Mouse (Mus musculus): ENCODE measurements at regions not wholly inside any gene's neighbourhood (a gene's known extent, or its start where the extent isn't known, plus 50 kb on each side); places are given as distances from the start of the nearest gene placed in this dataset.
"Not testable (repeated sequence)": the region's sequence is repeated elsewhere in the genome, so short reads cannot be mapped to it uniquely, and the experiment has no call there.

DNA sequence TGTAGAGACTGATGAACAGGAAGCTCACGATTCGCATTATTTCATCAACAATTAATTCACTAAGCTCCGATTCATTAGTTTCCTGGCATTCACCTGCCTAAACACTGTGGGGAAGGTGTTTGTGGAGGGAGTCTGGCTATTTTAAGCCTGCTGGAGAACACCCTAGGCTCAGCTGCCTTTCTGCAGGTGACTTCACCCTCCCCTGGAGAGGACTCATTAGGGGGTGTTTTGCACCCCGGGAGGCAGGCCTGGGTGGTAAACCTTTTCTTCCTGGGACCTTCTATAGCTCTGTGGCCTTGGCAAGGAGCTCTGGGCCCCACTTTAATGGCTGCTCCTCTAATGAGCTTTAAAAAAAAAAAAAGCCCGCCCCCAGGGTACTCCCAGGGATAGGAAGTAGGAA is 55.4 kb upstream of the Bnc1 start:
- DNase-seq (ENCODE audit: low read depth, low spot score), result no peak

DNA sequence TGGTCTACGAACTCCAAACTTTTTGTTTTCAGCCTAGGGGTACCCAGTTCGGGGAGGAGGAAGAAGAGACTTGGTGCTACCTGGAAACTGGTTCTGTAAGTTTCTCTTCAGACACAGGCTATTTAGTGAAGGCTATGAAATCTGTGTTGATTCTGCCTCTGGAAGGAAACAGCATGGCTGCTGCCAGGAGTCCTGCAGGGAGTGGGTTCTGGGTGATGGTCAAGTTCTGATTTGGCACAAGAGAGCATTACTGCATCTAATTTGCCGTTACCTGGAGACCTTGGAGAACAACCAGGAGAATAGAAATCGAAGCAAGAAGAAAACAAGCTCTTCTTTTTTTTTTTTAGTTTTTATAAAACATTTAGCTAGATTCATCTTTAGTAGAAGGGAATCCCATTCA is 61.3 kb upstream of the Bnc1 start:
- DNase-seq (ENCODE audit: low read depth, low spot score), result no peak

DNA sequence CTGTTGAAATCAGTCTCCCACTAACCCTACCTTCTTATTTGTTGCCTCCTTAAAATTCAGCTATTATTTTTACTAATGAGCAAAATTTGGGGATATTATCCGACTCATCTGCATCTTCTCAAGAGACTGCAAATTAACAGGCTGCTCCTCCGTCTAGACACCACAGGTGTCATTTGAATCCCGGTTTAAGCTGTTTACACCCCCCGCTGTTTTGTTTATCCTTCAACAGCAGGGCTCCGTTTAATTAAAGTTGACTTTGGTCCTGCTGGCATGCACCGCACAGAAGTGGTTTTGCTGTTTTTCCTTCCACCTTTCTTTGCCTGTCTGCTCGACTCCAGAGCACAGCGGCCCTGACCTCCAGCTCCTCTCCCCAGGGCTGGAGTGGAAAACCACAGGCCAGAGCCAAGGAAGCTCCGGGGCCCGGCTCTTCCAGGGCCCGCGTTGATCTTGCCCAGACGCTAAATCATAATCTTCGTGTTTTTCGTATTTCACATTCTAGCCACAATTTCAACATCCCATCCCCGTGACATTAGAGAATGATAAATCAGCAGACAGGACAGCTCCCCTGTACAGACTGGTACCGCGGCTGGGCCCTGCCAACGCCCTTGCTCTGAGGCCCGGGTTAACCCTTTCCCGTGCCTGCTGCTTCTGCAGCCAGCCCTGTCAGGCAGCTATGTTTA is 64.6 kb upstream of the Bnc1 start:
- DNase-seq (ENCODE audit: low read depth, low spot score), result peak; percentile 31

DNA sequence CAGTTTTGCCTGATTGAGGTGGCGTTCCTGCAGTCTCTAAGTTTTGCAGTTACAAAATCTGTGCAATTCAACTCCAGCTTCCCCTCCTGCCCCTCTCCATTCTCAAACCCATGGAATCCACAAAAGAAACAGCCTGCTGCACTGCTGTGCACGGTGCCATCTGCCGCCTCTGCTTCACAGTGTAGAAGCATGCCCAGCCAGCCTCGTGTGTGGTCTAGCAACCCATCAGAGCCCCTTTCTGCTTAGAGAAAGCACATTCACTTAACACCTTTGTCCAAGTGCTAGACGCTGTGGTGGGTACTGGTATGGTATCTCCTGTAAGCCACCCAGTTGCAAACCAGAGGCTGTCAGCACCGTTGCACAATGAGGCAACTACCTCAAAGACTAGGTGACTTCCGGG is 71.3 kb upstream of the Bnc1 start:
- no peak for DNase-seq (ENCODE audit: low read depth, low spot score)

DNA sequence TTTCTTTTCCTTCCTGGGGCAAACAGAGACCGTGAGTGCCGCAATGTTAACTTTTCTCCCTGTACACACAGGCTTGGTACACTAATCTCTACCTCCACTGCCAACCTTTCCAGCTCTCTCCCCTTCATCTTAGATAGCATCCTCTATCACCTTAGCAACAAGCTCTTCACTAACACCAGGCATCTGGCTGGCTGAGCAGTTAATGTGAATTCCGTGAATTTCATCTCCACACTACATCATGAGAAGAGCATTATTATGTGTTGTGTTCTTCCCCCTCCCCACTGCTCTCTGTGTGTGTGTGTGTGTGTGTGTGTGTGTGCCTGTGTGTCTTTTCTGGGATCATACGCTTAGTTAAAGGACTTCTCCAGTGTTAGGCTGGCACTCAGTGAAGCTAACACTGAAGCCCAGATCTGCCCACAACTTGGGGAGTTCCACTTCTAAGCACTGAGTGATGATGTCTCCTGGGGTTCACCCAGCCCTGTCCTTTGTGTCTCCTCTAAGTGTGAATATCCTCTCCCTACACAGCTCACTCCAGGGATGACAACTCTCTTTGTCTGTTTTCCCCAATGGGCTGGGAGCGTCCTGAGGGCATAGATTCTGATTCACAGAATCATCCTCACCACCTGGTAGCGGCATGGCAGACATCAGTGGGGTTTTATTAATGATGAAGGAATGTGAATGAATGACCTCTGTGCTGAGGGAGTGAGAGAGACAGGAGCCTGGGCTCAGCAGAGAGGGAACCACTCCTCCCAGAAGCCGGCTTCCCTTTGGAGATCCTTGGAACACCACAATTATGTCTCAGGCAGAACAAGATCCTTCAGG is 77.7 kb upstream of the Bnc1 start:
- DNase-seq (ENCODE audit: low read depth, low spot score), result no peak

DNA sequence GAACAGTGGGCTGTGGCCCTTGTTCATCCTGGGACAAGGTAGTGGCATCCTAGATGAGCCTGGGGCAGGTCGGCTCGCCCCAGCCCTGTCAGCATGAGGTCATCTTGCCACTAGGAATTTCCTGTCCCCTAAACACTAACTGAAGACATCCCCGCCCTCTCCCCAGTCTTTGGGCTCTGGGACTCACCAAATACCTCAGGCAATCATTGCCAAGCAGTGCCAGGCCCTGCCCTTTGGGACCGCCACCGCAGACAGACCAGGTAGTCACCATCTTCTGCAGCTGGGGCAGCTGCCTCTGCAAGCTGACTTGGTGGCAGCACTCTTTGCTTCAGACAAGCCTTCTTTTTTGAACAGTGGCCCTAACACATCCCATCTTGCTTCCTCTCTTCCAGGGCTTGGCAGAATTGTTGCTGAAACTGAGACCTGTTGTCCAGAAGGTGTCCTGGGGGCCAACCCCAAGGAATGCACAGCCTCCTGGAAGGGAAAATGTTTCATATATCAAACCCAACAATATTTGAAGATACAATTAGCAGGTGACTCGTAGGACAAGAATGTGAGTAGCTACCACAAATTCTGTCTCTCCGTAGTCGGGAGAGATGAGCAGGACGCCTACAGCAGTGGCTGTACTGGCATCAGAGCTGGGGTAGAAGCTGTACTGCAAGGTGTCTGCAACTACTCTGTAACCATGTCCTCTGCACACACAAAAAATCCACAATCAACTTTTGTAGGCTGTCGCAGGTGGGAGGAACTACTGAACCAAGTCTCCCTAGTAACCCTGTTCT is 79.0 kb upstream of the Bnc1 start:
- DNase-seq (ENCODE audit: low read depth, low spot score), result no peak

DNA sequence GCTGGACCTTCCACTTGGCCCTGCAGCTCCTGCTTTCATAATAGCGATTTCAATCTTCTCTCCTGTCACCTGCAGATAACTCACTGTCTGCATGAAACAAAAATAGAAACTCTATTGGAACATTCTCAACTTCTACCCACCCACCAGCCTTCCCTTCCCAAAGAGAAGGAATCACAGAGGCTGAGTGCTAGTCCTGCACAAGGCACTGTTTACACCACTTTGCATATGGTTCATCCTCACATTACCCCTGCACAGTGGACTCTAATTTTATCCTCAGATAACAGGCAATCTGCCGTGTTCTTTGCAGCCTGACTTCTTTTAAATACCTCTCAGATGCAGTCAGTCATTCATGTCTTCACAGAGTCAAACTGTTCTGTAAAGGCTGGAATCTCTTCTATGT is 83.3 kb upstream of the Bnc1 start:
- DNase-seq (ENCODE audit: low read depth, low spot score), result no peak

DNA sequence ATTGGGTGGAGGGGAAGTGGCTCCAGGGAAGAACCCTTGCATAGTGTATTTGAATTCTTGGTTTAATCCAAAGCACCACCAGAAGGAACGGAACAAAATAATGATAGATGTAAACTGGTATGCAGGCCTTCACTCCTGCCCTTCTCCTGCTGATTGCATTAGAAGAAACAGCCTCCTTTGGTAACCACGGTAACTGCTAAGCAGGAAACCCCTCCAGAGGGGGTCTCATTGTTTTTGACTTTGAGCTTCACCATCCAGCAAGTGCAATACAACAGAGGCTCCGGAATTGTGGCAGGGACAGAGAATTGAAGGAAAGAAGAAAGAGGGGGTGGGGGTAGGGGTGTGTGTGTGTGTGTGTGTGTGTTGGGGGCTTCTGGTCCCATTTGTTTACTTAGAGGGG is 89.8 kb upstream of the Bnc1 start:
- peak; percentile 30 for DNase-seq (ENCODE audit: low read depth, low spot score)

DNA sequence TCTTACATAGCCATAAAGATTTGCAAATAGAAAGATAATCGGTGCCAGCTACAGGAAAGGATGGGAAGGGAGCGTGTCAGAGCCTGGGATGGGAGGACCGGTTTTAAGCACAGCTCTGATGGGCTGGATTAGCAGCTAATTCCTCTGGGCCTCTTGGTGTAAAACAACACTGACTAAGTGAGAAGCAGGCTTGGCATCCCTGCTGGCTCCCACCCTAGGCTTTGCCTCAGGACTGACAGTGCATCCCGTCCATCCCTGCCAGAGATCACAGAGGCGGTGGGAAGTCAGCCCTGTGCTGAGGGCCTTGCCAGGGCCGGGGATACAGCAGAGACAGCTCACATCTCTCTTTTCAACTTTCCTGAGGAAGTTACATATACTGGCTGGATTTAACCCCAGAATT is 90.8 kb upstream of the Sh3gl3 start:
- no peak for DNase-seq (ENCODE audit: low read depth, low spot score)

DNA sequence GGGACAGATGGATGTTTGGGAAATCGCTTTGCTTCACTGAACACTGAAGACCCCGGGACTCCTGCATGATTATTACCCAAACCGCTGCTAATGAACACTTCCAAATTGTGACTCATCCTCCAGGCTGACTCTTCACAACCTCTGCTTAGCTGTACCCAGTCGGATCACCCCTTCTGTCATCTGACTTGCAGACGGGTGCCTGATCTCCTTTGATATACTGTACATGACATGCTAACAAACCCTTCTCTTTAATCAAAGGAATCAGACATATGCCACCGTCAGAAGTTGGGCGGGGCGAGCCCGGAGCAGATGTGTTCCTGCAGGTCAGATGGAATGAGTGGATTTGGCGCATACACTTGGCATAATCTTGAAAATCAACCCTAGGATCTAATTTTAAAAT is 89.2 kb upstream of the Sh3gl3 start:
- no peak for DNase-seq (ENCODE audit: low read depth, low spot score)

DNA sequence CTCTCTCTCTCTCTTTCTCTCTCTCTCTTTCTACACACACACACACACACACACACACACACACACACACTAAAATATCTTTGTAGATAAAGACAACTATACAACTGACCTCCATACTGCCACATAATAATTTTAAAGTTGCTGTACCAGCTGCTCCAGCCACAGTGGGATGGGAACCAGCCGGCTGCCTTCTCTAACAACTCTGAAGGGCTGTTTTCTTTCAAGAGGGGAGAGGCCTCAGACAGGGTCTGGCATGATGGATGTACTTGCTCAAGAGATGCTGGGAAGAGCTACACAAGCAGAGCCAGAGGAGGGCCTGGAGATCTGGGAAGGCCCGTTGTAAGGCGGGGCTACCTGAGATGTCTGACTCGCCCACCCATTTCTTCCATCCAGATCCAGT is 88.4 kb upstream of the Sh3gl3 start:
- DNase-seq (ENCODE audit: low read depth, low spot score), result no peak

DNA sequence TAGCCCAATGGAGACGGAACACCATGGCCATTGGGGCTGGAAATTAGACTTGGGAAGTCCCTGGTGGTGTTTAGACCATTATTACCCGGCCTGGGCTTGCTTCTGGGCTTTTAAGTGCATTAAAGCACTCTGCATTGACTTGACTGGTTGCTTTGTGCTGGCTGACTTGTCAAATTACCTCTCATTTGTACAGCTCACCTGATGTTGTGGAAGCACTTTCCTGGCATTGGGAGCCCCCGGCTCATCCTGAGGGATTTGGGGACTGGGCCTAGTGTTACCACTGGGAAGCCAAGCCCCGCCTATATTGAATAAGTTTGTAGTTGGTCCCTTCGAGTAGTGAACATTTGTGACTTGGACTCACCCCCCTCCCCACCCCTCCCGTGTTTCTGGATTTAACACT is 75.5 kb upstream of the Sh3gl3 start:
- no peak for DNase-seq (ENCODE audit: low read depth, low spot score)

DNA sequence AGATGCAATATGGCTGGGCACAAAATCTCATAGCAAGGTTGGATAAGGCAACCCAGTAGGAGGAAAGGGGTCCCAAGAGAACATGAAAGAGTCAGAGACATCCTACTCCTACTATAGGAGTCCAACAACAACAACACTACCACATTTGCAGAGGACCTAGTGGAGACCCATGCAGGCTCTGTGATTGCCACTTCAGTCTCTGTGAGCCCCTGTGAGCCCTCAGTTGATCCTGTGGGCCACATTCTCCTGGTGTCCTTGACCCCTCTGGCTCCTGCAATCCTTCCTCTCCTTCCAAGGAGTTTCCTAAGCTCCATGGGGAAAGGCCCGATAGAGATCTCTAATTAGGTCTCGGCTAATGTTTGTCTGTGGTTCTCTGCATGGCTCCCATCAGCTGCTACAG is 72.3 kb upstream of the Sh3gl3 start:
- DNase-seq (ENCODE audit: low read depth, low spot score), result no peak

DNA sequence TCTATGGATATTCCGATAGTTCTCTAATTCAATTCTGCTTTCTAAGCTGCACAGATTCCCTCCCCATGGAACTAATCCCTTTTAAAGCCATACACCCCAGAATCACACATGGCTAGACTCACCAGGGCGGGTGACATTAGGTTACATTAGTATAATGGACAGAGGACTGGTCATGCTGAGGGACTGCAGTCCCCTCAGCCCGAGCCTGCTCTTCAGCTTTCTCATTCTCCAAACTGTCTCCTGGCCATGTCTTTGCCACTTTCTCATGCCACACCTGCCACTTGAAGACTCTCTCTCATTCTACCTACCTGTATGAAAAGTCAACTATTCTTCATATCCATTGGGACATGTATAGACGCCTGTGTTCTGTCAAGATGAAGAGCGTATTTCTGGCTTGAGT is 68.0 kb upstream of the Sh3gl3 start:
- no peak for DNase-seq (ENCODE audit: low read depth, low spot score)

DNA sequence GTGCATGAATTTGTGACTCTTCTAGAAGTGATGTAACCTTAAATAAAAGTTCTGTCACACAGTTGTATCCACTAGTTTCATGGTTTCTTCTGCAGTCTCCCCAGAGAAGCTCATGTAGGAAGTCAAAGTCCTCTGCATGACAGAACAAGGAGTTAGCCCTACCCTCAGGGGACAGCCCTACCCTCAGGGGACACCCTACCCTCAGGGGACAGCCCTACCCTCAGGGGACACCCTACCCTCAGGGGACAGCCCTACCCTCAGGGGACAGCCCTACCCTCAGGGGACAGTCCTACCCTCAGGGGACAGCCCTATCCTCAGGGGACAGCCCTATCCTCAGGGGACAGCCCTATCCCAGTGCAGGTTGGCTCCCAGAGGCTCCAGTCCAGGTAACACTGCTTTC is 64.5 kb upstream of the Sh3gl3 start:
- not testable (repeated sequence) for DNase-seq (ENCODE audit: low read depth, low spot score)

DNA sequence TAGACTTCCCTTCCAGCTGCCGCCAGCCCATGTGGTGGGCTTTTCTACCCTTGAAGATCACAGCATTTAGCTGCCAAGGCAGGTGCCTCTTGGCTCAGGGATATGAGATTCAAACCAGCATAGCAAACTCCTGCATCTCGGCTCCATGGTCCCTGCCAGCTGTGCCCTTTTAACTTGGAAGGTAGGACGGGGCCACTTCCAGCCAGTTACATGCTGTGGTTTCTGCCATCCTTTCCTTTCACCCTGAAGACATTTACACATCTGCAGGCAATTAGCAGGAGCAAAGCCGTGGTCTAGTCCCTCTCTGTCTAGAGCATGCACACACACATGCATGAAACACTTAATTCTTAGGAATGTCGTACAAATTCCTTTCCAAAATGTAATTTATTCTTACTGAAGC is 64.1 kb upstream of the Sh3gl3 start:
- peak; percentile 68 for DNase-seq (ENCODE audit: low read depth, low spot score)

DNA sequence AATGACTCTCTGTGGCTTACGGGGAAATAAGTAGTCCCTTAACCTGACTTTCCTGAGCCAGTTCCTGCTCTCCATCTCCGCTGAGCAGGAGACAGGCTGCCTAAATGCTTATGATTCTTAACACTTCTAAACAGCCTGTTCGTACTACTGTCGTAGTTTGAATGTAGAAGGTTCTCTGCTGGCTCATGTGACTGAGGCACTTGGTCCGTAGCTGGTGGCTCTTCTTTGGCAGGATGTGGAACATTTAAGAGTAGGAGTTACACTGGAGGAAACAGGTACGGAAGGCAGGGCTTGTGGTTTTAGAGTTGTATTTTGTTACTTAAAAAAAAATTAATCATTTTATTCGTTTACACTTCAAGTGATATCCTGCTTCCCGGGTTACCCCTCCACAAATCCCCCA is 63.7 kb upstream of the Sh3gl3 start:
- DNase-seq (ENCODE audit: low read depth, low spot score), result no peak

DNA sequence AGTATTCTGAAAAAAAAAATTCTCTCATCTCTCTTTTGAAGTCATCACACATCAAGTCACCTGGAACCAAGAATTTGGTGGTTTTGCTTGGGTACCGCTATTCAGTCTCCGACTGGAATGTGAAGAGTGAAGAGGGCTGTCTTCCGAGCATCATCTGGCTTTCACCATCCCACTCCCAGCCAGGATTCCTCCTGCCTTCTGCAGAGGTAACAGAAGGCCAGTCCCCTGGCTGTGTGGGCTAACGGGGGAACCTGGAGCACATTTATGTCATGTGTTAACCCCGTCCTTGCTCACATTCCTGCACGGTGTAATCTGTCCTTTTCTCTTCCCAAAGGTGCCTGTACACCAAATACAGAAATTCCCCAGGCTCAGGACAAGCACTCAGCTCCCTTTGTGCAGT is 61.6 kb upstream of the Sh3gl3 start:
- DNase-seq (ENCODE audit: low read depth, low spot score), result no peak

DNA sequence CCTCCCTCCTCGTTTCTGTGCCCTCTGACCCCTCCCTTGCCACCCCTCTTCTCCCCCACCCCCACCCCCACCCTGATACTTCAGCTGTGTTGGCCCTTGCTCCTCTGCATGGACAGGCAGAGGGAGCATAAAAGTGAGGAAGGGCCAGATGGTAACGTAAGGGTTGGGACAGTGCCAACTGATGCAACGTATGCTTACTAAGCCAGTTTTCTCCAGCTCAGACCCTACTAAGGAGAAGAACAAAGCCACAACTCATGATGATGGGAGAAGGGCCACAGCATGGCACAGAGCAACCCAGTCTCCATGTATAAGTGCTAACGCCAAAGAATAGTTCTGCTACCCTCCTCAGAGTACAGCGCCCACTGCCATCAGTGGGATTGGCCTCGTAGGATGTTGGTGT is 58.0 kb upstream of the Sh3gl3 start:
- DNase-seq (ENCODE audit: low read depth, low spot score), result no peak

DNA sequence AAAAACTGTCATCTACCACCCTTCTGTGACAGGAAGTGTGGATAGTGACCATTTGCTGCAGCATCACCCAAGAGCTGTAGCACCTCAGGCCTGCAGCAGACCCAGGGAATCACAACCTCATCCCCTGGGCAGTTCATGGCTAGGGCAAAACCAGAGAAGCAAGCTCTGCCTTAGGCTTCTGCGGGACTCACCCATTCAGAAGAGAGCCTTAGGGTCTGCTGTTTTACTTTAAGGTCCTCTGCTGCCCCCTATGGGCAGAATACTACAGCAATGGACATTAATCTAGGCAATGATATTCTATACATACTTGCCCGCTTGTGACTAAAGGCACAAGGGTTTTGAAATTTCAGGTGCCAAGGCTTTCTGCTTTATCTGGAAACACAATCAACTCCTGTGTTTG is 54.4 kb upstream of the Sh3gl3 start:
- DNase-seq (ENCODE audit: low read depth, low spot score), result peak; percentile 95

DNA sequence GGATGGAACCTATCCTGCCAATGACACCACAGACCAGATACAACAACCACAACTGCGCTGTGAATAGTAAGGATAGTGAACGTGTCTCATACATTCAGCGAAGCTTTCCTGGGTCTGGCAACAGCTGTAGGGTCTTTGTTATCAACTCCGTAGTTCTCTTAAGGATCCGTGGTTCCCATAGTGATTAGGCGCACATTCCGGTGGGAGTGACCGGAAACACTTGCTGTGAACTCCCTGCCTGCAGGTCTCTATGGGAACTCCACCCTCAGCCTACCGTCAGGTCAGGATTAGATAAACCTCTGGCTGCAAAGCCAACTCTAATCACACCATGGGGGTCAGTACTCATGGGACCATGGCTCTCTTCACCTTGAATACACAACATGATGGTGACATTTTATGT is 53.8 kb upstream of the Sh3gl3 start:
- no peak for DNase-seq (ENCODE audit: low read depth, low spot score)

DNA sequence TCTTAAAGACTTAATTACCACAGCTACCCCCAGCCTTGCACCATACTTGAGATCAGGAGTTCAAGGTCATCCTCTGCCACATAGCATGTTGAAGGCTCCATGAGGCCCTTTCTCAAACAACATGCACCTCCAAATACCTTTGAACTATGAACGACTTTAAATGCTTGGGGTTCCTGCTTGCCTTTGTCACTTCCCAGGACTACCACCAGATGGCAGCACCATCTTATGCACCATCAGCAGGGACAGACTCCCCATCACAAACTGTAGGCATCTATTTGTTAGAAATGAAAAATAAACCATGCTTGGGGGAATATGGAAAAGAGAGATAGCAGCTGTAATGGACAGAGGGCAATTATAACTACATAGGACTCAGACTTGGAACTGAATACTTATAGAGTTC is 51.9 kb upstream of the Sh3gl3 start:
- peak; percentile 82 for DNase-seq (ENCODE audit: low read depth, low spot score)

Data from forelimb bud, embryonic 11.5 days (tissue).